ENCODE assay signal across 9 mouse cellular contexts in the genomic region with DNA sequence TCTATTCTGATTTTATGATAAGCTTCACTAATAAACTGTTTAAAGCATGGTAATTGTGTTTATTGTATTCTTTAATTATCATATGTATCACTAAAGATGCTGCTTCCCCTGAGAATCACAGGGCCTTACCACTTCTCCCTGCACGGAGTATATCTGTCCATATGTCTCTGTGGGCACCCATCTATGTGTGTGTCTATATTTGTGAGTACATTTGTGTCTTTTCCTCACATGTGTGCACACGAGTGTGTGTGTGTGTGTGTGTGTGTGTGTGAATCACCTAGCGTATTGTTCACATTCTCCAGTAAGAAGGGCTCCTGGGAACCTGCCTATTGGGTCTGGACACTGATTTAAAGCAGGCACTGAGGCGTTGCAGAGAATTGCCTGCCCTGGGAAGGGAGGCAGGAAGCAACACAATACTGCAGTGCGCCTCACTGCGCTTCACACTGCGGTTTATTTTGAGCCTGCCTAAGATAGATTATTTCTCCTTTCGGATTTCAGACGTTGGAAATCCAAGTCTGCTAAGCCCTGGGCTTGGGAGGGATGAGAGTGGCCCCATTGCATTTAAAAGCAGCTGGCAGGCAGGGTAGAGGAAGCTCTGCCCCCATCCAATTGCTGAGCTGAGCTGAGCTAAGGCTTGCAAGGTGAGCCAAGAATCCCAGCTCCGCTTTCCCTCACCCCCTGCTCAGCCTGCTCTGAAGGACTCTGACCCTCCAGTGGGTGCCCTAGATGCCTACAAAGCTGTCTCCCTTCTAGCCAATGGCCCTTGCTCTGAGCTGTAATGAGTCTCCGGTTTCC. TPM values are rescaled to one million over a fixed set of nuclear protein-coding genes. Genes with fewer than 3 reads are reported as not detected.
DNase-seq lines count a peak whose midpoint lies in the region; ATAC-seq lines count a peak whose summit lies in the region.
"Had no signal": no experiment of that assay in that cellular context is flagged by ENCODE, and none has a peak within 500 bp of the region (broad histone marks: within the 10 kb centered on the region; RNA-seq: fewer than 3 reads in every experiment).

No protein-coding gene starts in this region.

- no peaks in the 10 kb centered on the region for H3K9me3 ChIP-seq in forebrain, embryonic 15.5 days
- H3K9me3 ChIP-seq in kidney, embryonic 16.5 days (ENCODE audit: low read length) = no peaks in the 10 kb centered on the region
- H3K9me3 ChIP-seq in midbrain, embryonic 14.5 days (ENCODE audit: control insufficient read depth, low read length) = no peaks in the 10 kb centered on the region
- H3K9me3 ChIP-seq: embryonic facial prominence, embryonic 12.5 days had no signal

- H3K9ac ChIP-seq in forebrain, embryonic 15.5 days (replicated peaks) = no peak overlapping the region
- H3K9ac ChIP-seq in kidney, embryonic 16.5 days (replicated peaks; ENCODE audit: low read length) = no peak overlapping the region
- no peak overlapping the region; the same call in 1 of the 2 replicates for H3K9ac ChIP-seq in midbrain, embryonic 14.5 days (replicated peaks; ENCODE audit: low read length)
- H3K9ac ChIP-seq: embryonic facial prominence, embryonic 12.5 days had no signal

- 0 out of 2 replicates have a peak, but pooled peaks have one; percentile 16 for ATAC-seq in forebrain, embryonic 15.5 days (replicated peaks)
- ATAC-seq in kidney, embryonic 16.5 days (ENCODE audit: low FRiP score, low TSS enrichment) = peak; percentile 82
- peak; percentile 37; the same call in 1 of the 2 replicates for ATAC-seq in midbrain, embryonic 14.5 days (ENCODE audit: low FRiP score, low TSS enrichment)

- no peaks in the 10 kb centered on the region for H3K36me3 ChIP-seq in forebrain, embryonic 15.5 days
- no peaks in the 10 kb centered on the region for H3K36me3 ChIP-seq in kidney, embryonic 16.5 days (ENCODE audit: insufficient read depth, low read length)
- H3K36me3 ChIP-seq in midbrain, embryonic 14.5 days (ENCODE audit: control insufficient read depth, insufficient read depth, low read length) = no peaks in the 10 kb centered on the region
- H3K36me3 ChIP-seq: embryonic facial prominence, embryonic 12.5 days had no signal

- peak; percentile 95 for DNase-seq in brain, adult 2 months (ENCODE audit: low read depth, low spot score)
- peak; percentile 69 for DNase-seq in midbrain, embryonic 14.5 days
- no peak for DNase-seq in urinary bladder, postnatal 25 days (ENCODE audit: low spot score)
- DNase-seq in heart, postnatal 4 days = no peak
- no peak for DNase-seq in urinary bladder, adult 2 months (ENCODE audit: low spot score)
- DNase-seq in adrenal gland, adult (ENCODE audit: inconsistent age in 2 of 2, low spot score in 1 of 2) = no peak

- H3K27ac ChIP-seq in forebrain, embryonic 15.5 days (replicated peaks) = peak overlapping the region; percentile 52
- peak overlapping the region; percentile 79 for H3K27ac ChIP-seq in kidney, embryonic 16.5 days (ENCODE audit: low read length)
- H3K27ac ChIP-seq in midbrain, embryonic 14.5 days (replicated peaks; ENCODE audit: low read depth, low read length) = peak overlapping the region; percentile 81
- H3K27ac ChIP-seq: embryonic facial prominence, embryonic 12.5 days had no signal

- H3K4me3 ChIP-seq in forebrain, embryonic 15.5 days = no peak overlapping the region
- H3K4me3 ChIP-seq in kidney, embryonic 16.5 days (ENCODE audit: low read length) = no peak overlapping the region
- H3K4me3 ChIP-seq in midbrain, embryonic 14.5 days (replicated peaks; ENCODE audit: low read depth, low read length) = no peak overlapping the region
- H3K4me3 ChIP-seq: embryonic facial prominence, embryonic 12.5 days had no signal

- H3K4me2 ChIP-seq in forebrain, embryonic 15.5 days (replicated peaks) = no peak overlapping the region
- 0 out of 2 replicates have a peak overlapping the region, but pooled peaks have one; percentile 6 for H3K4me2 ChIP-seq in kidney, embryonic 16.5 days (replicated peaks; ENCODE audit: low read depth, low read length)
- H3K4me2 ChIP-seq in midbrain, embryonic 14.5 days (ENCODE audit: low read length) = no peak overlapping the region
- H3K4me2 ChIP-seq: embryonic facial prominence, embryonic 12.5 days had no signal

- peaks cover 8% of the 10 kb centered on the region; the same call in 1 of the 2 replicates for H3K4me1 ChIP-seq in forebrain, embryonic 15.5 days
- H3K4me1 ChIP-seq in kidney, embryonic 16.5 days (ENCODE audit: insufficient read depth, low read length) = 0 out of 2 replicates have a peak, but pooled peaks cover 8% of the 10 kb centered on the region
- peaks cover 14% of the 10 kb centered on the region; the same call in 1 of the 2 replicates for H3K4me1 ChIP-seq in midbrain, embryonic 14.5 days (ENCODE audit: control insufficient read depth, insufficient read depth, low read length)
- H3K4me1 ChIP-seq: embryonic facial prominence, embryonic 12.5 days had no signal

- WGBS in forebrain, embryonic 15.5 days = 30% methylated on average over 11 of the region's 11 CpGs
- WGBS in kidney, embryonic 16.5 days = 23% methylated on average over 11 of the region's 11 CpGs
- 12% methylated on average over 11 of the region's 11 CpGs for WGBS in midbrain, embryonic 14.5 days

- H3K27me3 ChIP-seq in forebrain, embryonic 15.5 days = no peaks in the 10 kb centered on the region
- no peaks in the 10 kb centered on the region for H3K27me3 ChIP-seq in kidney, embryonic 16.5 days (ENCODE audit: insufficient read depth, low read length)
- H3K27me3 ChIP-seq in midbrain, embryonic 14.5 days (ENCODE audit: control insufficient read depth, insufficient read depth, low read length) = no peaks in the 10 kb centered on the region
- H3K27me3 ChIP-seq: embryonic facial prominence, embryonic 12.5 days had no signal

RNA-seq across cellular contexts. Expression of gene Bhlhe23, which starts 48.6 kb away (rescaled TPM):
- 0.51 and 1.1 TPM in 2 replicates for polyA plus RNA-seq in forebrain, embryonic 15.5 days (2015; fragmentation: Nextera tagmentation; extraction: Ambion mirVana)
- polyA plus RNA-seq in kidney, embryonic 16.5 days (2015; fragmentation: Nextera tagmentation; extraction: Ambion mirVana) = not detected in 2 replicates
- polyA plus RNA-seq in midbrain, embryonic 14.5 days (2014; fragmentation: Nextera tagmentation; extraction: Ambion mirVana) = 20.1 and 21.3 TPM in 2 replicates
- total RNA-seq in heart, postnatal 4 days (2021) = not detected
- not detected in 2 replicates for polyA plus RNA-seq in urinary bladder, adult 2 months (2012; rRNA removed)

Comparison
In these comparisons a context has a peak if more than half of its experiments do, and no peak if none do; other contexts are left out.
1. DNase-seq: peak in brain, adult 2 months (single experiment) and midbrain, embryonic 14.5 days (single experiment); none in urinary bladder, postnatal 25 days (single experiment), heart, postnatal 4 days (single experiment), urinary bladder, adult 2 months (single experiment) and adrenal gland, adult (0 of 2).
2. ATAC-seq: peak in every context shown above with its lines; median percentile 82 in kidney, embryonic 16.5 days; 37 in midbrain, embryonic 14.5 days; 16 in forebrain, embryonic 15.5 days.
3. RNA of gene Bhlhe23, which starts 48.6 kb away (polyA plus RNA-seq): 20.1 to 21.3 TPM in midbrain, embryonic 14.5 days; 0.51 to 1.1 TPM in forebrain, embryonic 15.5 days, not detected in kidney, embryonic 16.5 days and not detected in urinary bladder, adult 2 months; every median in the first group is over 10 times any median in the second.
4. Peak in every context shown above with its lines, with median percentiles within 50 percentile points of each other: H3K27ac ChIP-seq.